Mouse (Mus musculus) gastrocnemius, adult 18-20 months (tissue): ENCODE data around the gene Pih1d1. TPM values are rescaled to one million over a fixed set of nuclear protein-coding genes. Genes with fewer than 3 reads are reported as not detected.
A peak's percentile ranks its signal among the peaks of the same experiment; 100 is the strongest.
"Not testable (repeated sequence)": the region's sequence is repeated elsewhere in the genome, so short reads cannot be mapped to it uniquely, and the experiment has no call there.

Experiments used
- DNase-seq: peaks from one replicate; pipeline ENCODE4 v3.0.0; 2021; ENCODE audit warnings: low spot score
- long read RNA-seq, 2 experiments: library from polyadenylated mRNA; stranded (forward); transcript quantifications; one replicate each; pipeline ENCODE4 v2.0.0; 2021
- total RNA-seq, 2 experiments: library from RNA; stranded (reverse); gene quantifications; 2 replicates each; pipeline ENCODE4 v1.2.3; 2021

The Pih1d1 gene
- total RNA-seq = 10 to 100 TPM; 34.2 to 34.5 TPM
- long read RNA-seq, experiment 1, transcript Pih1d1-206 (10 exons, 1,077 nt) = minor isoform, 5 of 21 reads
- long read RNA-seq, experiment 1, transcript Pih1d1-201 (10 exons, 1,185 nt) = major isoform, 10 of 21 reads
- long read RNA-seq, experiment 1, partial matches to known transcripts = 3 of 21 reads
- long read RNA-seq, experiment 1, other reads (novel, unspliced or antisense) = 3 of 21 reads
- long read RNA-seq, experiment 2, transcript Pih1d1-206 (10 exons, 1,077 nt) = minor isoform, 5 of 18 reads
- long read RNA-seq, experiment 2, transcript Pih1d1-201 (10 exons, 1,185 nt) = major isoform, 7 of 18 reads
- long read RNA-seq, experiment 2, partial matches to known transcripts = 2 of 18 reads
- long read RNA-seq, experiment 2, other reads (novel, unspliced or antisense) = 4 of 18 reads

- peak; percentile 96 for DNase-seq
Observed at GRCm38 (mm10) chr7:45154096-45154992, at the start of gene Pih1d1, which contains the start of gene Aldh16a1. TSS of gene Pih1d1 (plus strand) at chr7:45154303. TSS of gene Aldh16a1 (minus strand) at chr7:45154584.

GRCm38 (mm10) chr7:45104941-45105340 lies 49.2 kb upstream of the Pih1d1 start:
- no peak for DNase-seq

- no peak for DNase-seq
Observed at GRCm38 (mm10) chr7:45105491-45105890, 48.6 kb upstream of the Pih1d1 start.

- no peak for DNase-seq
Observed at GRCm38 (mm10) chr7:45106441-45106840, 47.7 kb upstream of the Pih1d1 start.

- no peak for DNase-seq
Observed at GRCm38 (mm10) chr7:45107052-45107645, 47.0 kb upstream of the Pih1d1 start.

GRCm38 (mm10) chr7:45110089-45110488 lies 44.0 kb upstream of the Pih1d1 start:
- not testable (repeated sequence) for DNase-seq

- DNase-seq = no peak
Observed at GRCm38 (mm10) chr7:45111940-45112339, 42.2 kb upstream of the Pih1d1 start.

- DNase-seq = no peak
Observed at GRCm38 (mm10) chr7:45112529-45112928, 41.6 kb upstream of the Pih1d1 start.

- DNase-seq = no peak
Observed at GRCm38 (mm10) chr7:45113476-45113875, 40.6 kb upstream of the Pih1d1 start.

GRCm38 (mm10) chr7:45117566-45117965 lies 36.5 kb upstream of the Pih1d1 start:
- no peak for DNase-seq

GRCm38 (mm10) chr7:45118336-45118735 lies 35.8 kb upstream of the Pih1d1 start:
- no peak for DNase-seq

- DNase-seq = no peak
Observed at GRCm38 (mm10) chr7:45119780-45120709, 34.1 kb upstream of the Pih1d1 start.

- peak; percentile 38 for DNase-seq
Observed at GRCm38 (mm10) chr7:45121404-45121803, 32.7 kb upstream of the Pih1d1 start.

GRCm38 (mm10) chr7:45121966-45122365 lies 32.1 kb upstream of the Pih1d1 start:
- no peak for DNase-seq

GRCm38 (mm10) chr7:45122561-45123185 lies 31.4 kb upstream of the Pih1d1 start:
- no peak for DNase-seq

GRCm38 (mm10) chr7:45123186-45123570 lies 30.9 kb upstream of the Pih1d1 start:
- no peak for DNase-seq

- DNase-seq = peak; percentile 100
Observed at GRCm38 (mm10) chr7:45124224-45125143, 29.6 kb upstream of the Pih1d1 start, which contains the start of gene Rps11. TSS of gene Rps11 (minus strand) at chr7:45124439.

GRCm38 (mm10) chr7:45125144-45125600 lies 28.9 kb upstream of the Pih1d1 start:
- no peak for DNase-seq

GRCm38 (mm10) chr7:45125649-45126048 lies 28.5 kb upstream of the Pih1d1 start:
- not testable (repeated sequence) for DNase-seq
